Mouse (Mus musculus) layer of hippocampus, adult 11-12 months (tissue): ENCODE measurements around the gene Shprh.
"Not testable (repeated sequence)": the region's sequence is repeated elsewhere in the genome, so short reads cannot be mapped to it uniquely, and the experiment has no call there.

Experiments used
- DNase-seq: peaks from one replicate; pipeline ENCODE4 v3.0.0; 2022; ENCODE audit warnings: low spot score

Gene Shprh

DNA sequence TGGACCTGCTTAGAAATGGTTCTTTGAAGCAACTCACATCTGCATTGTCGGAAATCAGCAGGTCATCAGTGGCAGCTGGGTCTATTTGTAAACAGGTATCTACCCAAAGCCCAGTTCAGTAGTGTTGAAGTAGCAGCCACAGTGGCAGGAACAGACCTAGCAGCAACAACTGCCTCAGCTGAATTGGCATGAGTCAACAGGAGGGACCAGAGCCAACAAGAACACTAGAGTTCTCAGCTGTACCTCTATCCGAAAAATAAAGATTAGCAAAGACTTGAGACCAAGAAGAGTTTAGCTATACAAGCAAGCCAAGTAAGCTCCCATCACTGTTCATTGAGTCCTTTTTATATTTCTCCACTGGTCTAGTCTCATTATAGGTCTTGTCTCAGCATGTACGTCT lies 99.0 kb downstream of the Shprh start:
- DNase-seq: no peak

DNA sequence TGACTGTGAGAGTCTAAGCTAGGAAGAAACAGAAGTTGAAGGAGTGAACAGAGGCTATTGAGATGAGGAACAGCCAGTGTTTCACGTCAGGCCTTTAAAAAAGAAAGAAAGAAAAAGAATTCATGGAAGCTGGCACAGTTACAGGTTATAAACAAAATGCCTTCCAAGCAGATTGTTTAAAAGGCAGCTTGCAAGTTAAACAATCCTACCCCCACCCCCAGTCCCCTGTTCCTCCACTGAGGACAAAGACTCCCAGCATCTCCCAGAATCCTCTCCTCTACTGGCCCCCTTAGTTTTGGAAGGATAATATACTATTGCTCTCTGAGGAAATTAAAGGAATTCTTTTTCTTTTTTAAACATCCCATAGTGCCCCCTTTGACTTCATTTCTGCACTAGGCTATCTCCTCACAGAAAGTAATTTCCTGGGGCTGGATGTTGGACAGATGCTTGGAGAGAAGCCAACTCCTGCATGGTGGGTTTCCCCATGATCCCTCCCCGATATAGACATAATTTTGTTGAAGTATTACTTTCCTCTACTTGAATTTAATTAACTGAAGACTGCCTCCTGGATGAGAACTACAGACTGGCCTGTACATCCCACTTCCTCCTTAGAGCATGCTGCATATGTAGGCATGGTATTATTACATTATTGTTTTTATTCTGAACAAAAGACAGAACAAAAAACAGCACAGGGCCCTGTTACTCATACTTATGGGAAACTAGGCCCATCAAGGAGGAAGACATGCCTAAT lies 101.2 kb downstream of the Shprh start:
- DNase-seq: no peak

DNA sequence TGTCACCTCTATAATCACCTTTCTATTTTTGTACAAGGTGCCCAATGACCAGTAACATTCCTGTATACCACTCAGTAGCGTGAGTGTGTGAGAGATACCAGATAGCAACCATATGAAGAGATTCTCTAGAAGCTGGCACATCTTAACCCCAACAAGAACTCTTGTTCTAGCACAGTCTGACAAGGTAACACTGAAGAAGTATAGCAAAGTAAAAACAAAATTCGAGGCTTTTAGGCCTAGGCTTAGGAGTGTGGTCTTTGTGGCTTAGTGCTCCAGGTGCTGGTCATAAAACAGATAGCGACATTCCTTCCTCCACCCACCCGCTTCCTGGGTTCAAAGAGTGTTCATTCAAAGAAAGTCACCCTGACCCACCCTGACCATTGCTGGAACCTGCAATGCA lies 104.4 kb downstream of the Shprh start:
- not testable (repeated sequence) for DNase-seq

DNA sequence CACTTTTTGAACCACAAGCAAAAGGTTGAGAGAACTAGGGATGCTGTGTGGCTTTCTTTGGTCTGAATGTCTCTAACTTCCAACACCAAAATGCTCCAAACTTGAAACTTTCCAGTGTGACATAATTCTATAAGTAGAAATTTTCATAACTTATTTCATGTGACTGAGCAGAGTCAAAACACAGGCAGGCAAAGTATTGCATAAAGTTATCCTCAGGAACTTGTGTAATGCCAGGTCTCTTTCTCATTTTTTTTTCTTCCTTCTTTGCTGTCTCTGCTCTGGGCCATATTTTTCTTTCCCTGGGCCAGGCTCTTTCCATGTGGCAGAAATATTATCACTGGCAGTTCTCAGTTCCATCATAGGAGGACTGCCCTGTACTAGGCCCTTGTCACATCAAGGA lies 110.9 kb downstream of the Shprh start:
- DNase-seq: no peak

DNA sequence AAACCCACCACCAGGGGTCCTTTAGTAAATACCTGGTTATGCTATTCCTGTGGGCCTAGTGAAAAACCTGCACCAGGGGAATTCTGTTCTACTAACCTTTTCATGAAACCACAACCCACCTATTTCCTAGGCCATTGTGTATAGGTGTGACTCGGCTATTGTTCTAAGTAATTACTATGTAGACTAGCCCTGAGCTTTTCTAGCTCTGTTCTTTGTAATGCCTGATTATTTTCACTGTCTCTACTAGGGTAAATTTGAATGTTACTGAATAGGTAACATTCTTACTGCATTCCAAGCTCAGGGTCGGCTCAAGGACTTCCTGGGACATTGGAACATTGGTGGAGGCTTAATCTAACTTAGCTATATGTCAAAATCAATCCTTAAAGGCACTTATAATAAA lies 113.1 kb downstream of the Shprh start:
- DNase-seq: not testable (repeated sequence)

DNA sequence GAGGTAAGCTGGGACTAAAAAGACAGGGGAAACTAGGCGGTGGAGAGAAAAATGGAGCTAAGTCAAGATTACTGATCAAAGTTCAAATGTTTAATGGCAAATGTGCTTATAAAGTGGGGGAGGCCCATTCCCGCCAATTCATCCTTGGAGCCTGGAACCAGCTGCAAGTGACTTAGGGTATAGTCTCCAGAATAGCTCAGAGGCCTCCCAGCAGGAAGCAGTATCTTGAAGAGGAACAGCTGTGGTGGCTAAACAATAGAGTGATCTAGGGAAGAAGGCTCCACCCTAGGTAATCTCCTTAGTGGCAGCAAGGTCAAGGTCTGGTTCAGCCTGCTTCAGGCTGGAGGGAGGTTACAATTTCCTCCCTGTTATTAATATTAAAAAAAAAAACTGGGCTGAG lies 114.6 kb downstream of the Shprh start:
- DNase-seq: not testable (repeated sequence)
